Mouse (Mus musculus) frontal cortex, adult 2 months (tissue): ENCODE measurements around the gene Atcay. TPM values are rescaled to one million over a fixed set of nuclear protein-coding genes. Genes with fewer than 3 reads are reported as not detected.

Experiments
- DNase-seq, 2 experiments: peaks; one replicate each; pipeline ENCODE4 v3.0.0; 2022; ENCODE audit warnings: low spot score in 1 of 2; ENCODE audit errors: extremely low spot score in 1 of 2
- polyA plus RNA-seq: library from polyadenylated mRNA; depleted of rRNA; stranded (reverse); fragments of >200 nt; gene quantifications from 2 replicates; pipeline ENCODE4 v1.2.3, GENCODE M21; 2012; rRNA removed

Atcay gene
- polyA plus RNA-seq, 1 experiment = 168 TPM

- no peak for DNase-seq
Measured at GRCm38 (mm10) chr10:81162318-81162652, 68.3 kb downstream of the Atcay start.

- no peak for DNase-seq
Measured at GRCm38 (mm10) chr10:81161602-81162317, 68.9 kb downstream of the Atcay start.

DNA sequence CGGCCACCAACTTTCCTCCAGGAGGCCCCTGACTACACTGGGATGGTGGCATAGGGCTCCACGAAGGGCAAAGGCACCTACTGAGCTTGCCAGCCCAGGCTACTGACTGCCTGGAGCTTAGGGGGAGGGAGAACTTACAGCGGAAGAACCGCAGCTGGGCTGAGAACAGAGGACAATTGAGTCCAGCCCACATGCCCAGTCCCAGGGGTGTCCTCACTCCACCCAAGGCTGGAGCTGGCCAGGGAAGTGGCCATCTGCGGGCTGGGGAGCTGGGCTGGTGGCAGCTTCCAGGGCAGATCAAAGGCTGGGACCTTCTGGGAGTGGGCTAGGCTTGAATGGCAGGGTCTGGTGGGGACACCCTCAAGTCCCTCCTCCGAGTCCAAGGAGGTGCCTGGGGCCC is 75.9 kb downstream of the Atcay start:
- DNase-seq = no peak

Other genes with a start within 250 kb of the Atcay start
- gene Gng7, start 215.9 kb downstream of the Atcay start, polyA plus RNA-seq = 80.8 and 101 TPM in 2 replicates
- gene Diras1, start 205.2 kb downstream of the Atcay start, polyA plus RNA-seq = 79.6 and 82.1 TPM in 2 replicates
- 67.1 and 70.1 TPM in 2 replicates for gene Slc39a3, start 193.4 kb downstream of the Atcay start, polyA plus RNA-seq
- gene Sgta, start 170.7 kb downstream of the Atcay start, polyA plus RNA-seq = 207 and 208 TPM in 2 replicates
- 60.8 and 63.1 TPM in 2 replicates for gene Thop1, start 160.8 kb downstream of the Atcay start, polyA plus RNA-seq
- gene Creb3l3, start 132.0 kb downstream of the Atcay start, polyA plus RNA-seq = 0.44 and 0.63 TPM in 2 replicates
- 189 and 202 TPM in 2 replicates for gene Map2k2, start 124.9 kb downstream of the Atcay start, polyA plus RNA-seq
- gene Zbtb7a, start 95.6 kb downstream of the Atcay start, polyA plus RNA-seq = 45.1 and 46.0 TPM in 2 replicates
- 25.7 and 27.4 TPM in 2 replicates for gene Pias4, start 62.9 kb downstream of the Atcay start, polyA plus RNA-seq
- 1,035 and 1,113 TPM in 2 replicates for gene Eef2, start 54.2 kb downstream of the Atcay start, polyA plus RNA-seq
- 75.3 and 76.8 TPM in 2 replicates for gene Dapk3, start 47.8 kb downstream of the Atcay start, polyA plus RNA-seq
- gene 4930442H23Rik, start 47.0 kb downstream of the Atcay start, polyA plus RNA-seq = not detected in 2 replicates
- 0.18 and 0.23 TPM in 2 replicates for gene Nmrk2, start 28.8 kb downstream of the Atcay start, polyA plus RNA-seq
- gene Zfr2, start 2.3 kb upstream of the Atcay start, polyA plus RNA-seq = 89.1 and 95.9 TPM in 2 replicates
- gene Matk, start 22.1 kb upstream of the Atcay start, polyA plus RNA-seq = 365 and 385 TPM in 2 replicates
- gene Mrpl54, start 36.1 kb upstream of the Atcay start, polyA plus RNA-seq = 51.7 and 57.4 TPM in 2 replicates
- 46.9 and 49.1 TPM in 2 replicates for gene Apba3, start 36.1 kb upstream of the Atcay start, polyA plus RNA-seq
- gene Tjp3, start 60.7 kb upstream of the Atcay start, polyA plus RNA-seq = 0.34 and 0.46 TPM in 2 replicates
- gene Pip5k1c, start 62.1 kb upstream of the Atcay start, polyA plus RNA-seq = 326 and 360 TPM in 2 replicates
- gene Cactin, start 90.3 kb upstream of the Atcay start, polyA plus RNA-seq = 31.5 and 31.9 TPM in 2 replicates
- 2.3 and 3.3 TPM in 2 replicates for gene Tbxa2r, start 97.9 kb upstream of the Atcay start, polyA plus RNA-seq
- gene Gipc3, start 112.4 kb upstream of the Atcay start, polyA plus RNA-seq = 0.96 and 1.1 TPM in 2 replicates
- 36.3 and 40.8 TPM in 2 replicates for gene Hmg20b, start 119.6 kb upstream of the Atcay start, polyA plus RNA-seq
- gene Mfsd12, start 126.7 kb upstream of the Atcay start, polyA plus RNA-seq = 27.5 and 29.5 TPM in 2 replicates
- gene 4930404N11Rik, start 135.0 kb upstream of the Atcay start, polyA plus RNA-seq = 0.67 and 0.68 TPM in 2 replicates
- gene Fzr1, start 147.7 kb upstream of the Atcay start, polyA plus RNA-seq = 66.9 and 71.6 TPM in 2 replicates
- 92.2 and 105 TPM in 2 replicates for gene Dohh, start 153.6 kb upstream of the Atcay start, polyA plus RNA-seq
- 6.9 and 8.9 TPM in 2 replicates for gene Gm48551, start 153.6 kb upstream of the Atcay start, polyA plus RNA-seq
- 7.4 and 10.1 TPM in 2 replicates for gene Gm48552, start 158.2 kb upstream of the Atcay start, polyA plus RNA-seq
- gene Smim24, start 162.2 kb upstream of the Atcay start, polyA plus RNA-seq = 3.6 and 4.5 TPM in 2 replicates
- gene Nfic, start 224.8 kb upstream of the Atcay start, polyA plus RNA-seq = 39.6 and 47.7 TPM in 2 replicates